Mouse (Mus musculus): ENCODE measurements around the gene Nme7. TPM values are rescaled to one million over a fixed set of nuclear protein-coding genes. Genes with fewer than 3 reads are reported as not detected.

The Nme7 gene
- polyA plus RNA-seq, 1 experiment = 0.27 TPM

GRCm38 (mm10) chr1:164384354-164384753, 80.4 kb downstream of the Nme7 start:
- Histone ChIP-seq H3K36me3 (ENCODE audit: control insufficient read depth) (no peaks in the 10 kb centered on the region; the same call in 1 of the 2 replicates), H3K27me3 (ENCODE audit: control insufficient read depth) (no peaks in the 10 kb centered on the region), H3K9me3 (ENCODE audit: control insufficient read depth, low read length) (no peaks in the 10 kb centered on the region), H3K4me3 (replicated peaks) (no peak overlapping the region), H3K4me1 (ENCODE audit: control insufficient read depth) (no peaks in the 10 kb centered on the region)
- TF ChIP-seq GATA1 (IDR thresholded peaks at IDR 0.05; ENCODE audit: low read length) = no peak
- TF ChIP-seq TAL1 (IDR thresholded peaks at IDR 0.05; ENCODE audit: low read length) = no peak

GRCm38 (mm10) chr1:164384972-164385371, 81.1 kb downstream of the Nme7 start:
- TF ChIP-seq TAL1 (IDR thresholded peaks at IDR 0.05; ENCODE audit: low read length) (no peak), GATA1 (IDR thresholded peaks at IDR 0.05; ENCODE audit: low read length) (no peak)

GRCm38 (mm10) chr1:164389743-164390142, 85.8 kb downstream of the Nme7 start:
- H3K36me3 ChIP-seq (ENCODE audit: control insufficient read depth) = no peaks in the 10 kb centered on the region
- no peaks in the 10 kb centered on the region for H3K4me1 ChIP-seq (ENCODE audit: control insufficient read depth)
- no peaks in the 10 kb centered on the region for H3K9me3 ChIP-seq (ENCODE audit: control insufficient read depth, low read length)
- TF ChIP-seq TAL1 (IDR thresholded peaks at IDR 0.05; ENCODE audit: low read length) = no peak
- TF ChIP-seq GATA1 (IDR thresholded peaks at IDR 0.05; ENCODE audit: low read length) = no peak
- no peak overlapping the region for H3K4me3 ChIP-seq (replicated peaks)
- no peaks in the 10 kb centered on the region for H3K27me3 ChIP-seq (ENCODE audit: control insufficient read depth)

More at GRCm38 (mm10) chr1:164384972-164385371, 81.1 kb downstream of the Nme7 start:
- Histone ChIP-seq H3K4me3 (replicated peaks) (no peak overlapping the region), H3K36me3 (ENCODE audit: control insufficient read depth) (no peaks in the 10 kb centered on the region; the same call in 1 of the 2 replicates), H3K27me3 (ENCODE audit: control insufficient read depth) (no peaks in the 10 kb centered on the region), H3K4me1 (ENCODE audit: control insufficient read depth) (no peaks in the 10 kb centered on the region), H3K9me3 (ENCODE audit: control insufficient read depth, low read length) (no peaks in the 10 kb centered on the region)

- no peaks in the 10 kb centered on the region for H3K4me1 ChIP-seq (ENCODE audit: control insufficient read depth)
- no peak overlapping the region for H3K4me3 ChIP-seq (replicated peaks)
- TF ChIP-seq GATA1 (IDR thresholded peaks at IDR 0.05; ENCODE audit: low read length) (no peak), TAL1 (IDR thresholded peaks at IDR 0.05; ENCODE audit: low read length) (no peak)
- no peaks in the 10 kb centered on the region for H3K9me3 ChIP-seq (ENCODE audit: control insufficient read depth, low read length)
- H3K36me3 ChIP-seq (ENCODE audit: control insufficient read depth) = no peaks in the 10 kb centered on the region
- no peaks in the 10 kb centered on the region for H3K27me3 ChIP-seq (ENCODE audit: control insufficient read depth)
These were observed 88.3 kb downstream of the Nme7 start for GRCm38 (mm10) chr1:164392176-164392575.

- Histone ChIP-seq H3K36me3 (ENCODE audit: control insufficient read depth) (no peaks in the 10 kb centered on the region), H3K4me1 (ENCODE audit: control insufficient read depth) (no peaks in the 10 kb centered on the region), H3K4me3 (replicated peaks) (no peak overlapping the region), H3K27me3 (ENCODE audit: control insufficient read depth) (no peaks in the 10 kb centered on the region), H3K9me3 (ENCODE audit: control insufficient read depth, low read length) (no peaks in the 10 kb centered on the region)
- TF ChIP-seq GATA1 (IDR thresholded peaks at IDR 0.05; ENCODE audit: low read length) (no peak), TAL1 (IDR thresholded peaks at IDR 0.05; ENCODE audit: low read length) (no peak)
These were observed 91.3 kb downstream of the Nme7 start for GRCm38 (mm10) chr1:164395131-164395780.

- no peaks in the 10 kb centered on the region for H3K36me3 ChIP-seq (ENCODE audit: control insufficient read depth)
- TF ChIP-seq GATA1 (IDR thresholded peaks at IDR 0.05; ENCODE audit: low read length) (no peak), TAL1 (IDR thresholded peaks at IDR 0.05; ENCODE audit: low read length) (no peak)
- H3K9me3 ChIP-seq (ENCODE audit: control insufficient read depth, low read length) = no peaks in the 10 kb centered on the region
- H3K4me1 ChIP-seq (ENCODE audit: control insufficient read depth) = no peaks in the 10 kb centered on the region
- no peaks in the 10 kb centered on the region for H3K27me3 ChIP-seq (ENCODE audit: control insufficient read depth)
- no peak overlapping the region for H3K4me3 ChIP-seq (replicated peaks)
These were observed 93.8 kb downstream of the Nme7 start for GRCm38 (mm10) chr1:164397672-164398071.

GRCm38 (mm10) chr1:164399578-164399977, 95.7 kb downstream of the Nme7 start:
- TF ChIP-seq TAL1 (IDR thresholded peaks at IDR 0.05; ENCODE audit: low read length) (no peak), GATA1 (IDR thresholded peaks at IDR 0.05; ENCODE audit: low read length) (no peak)
- no peak overlapping the region for H3K4me3 ChIP-seq (replicated peaks)

GRCm38 (mm10) chr1:164405385-164405802, 101.5 kb downstream of the Nme7 start:
- Histone ChIP-seq H3K9me3 (ENCODE audit: control insufficient read depth, low read length) (no peaks in the 10 kb centered on the region), H3K4me1 (ENCODE audit: control insufficient read depth) (no peaks in the 10 kb centered on the region), H3K27me3 (ENCODE audit: control insufficient read depth) (no peaks in the 10 kb centered on the region), H3K4me3 (replicated peaks) (no peak overlapping the region), H3K36me3 (ENCODE audit: control insufficient read depth) (no peaks in the 10 kb centered on the region)
- no peak for TF ChIP-seq GATA1 (IDR thresholded peaks at IDR 0.05; ENCODE audit: low read length)
- TF ChIP-seq TAL1 (IDR thresholded peaks at IDR 0.05; ENCODE audit: low read length) = no peak

More at GRCm38 (mm10) chr1:164399578-164399977, 95.7 kb downstream of the Nme7 start:
- Histone ChIP-seq H3K9me3 (ENCODE audit: control insufficient read depth, low read length) (no peaks in the 10 kb centered on the region), H3K27me3 (ENCODE audit: control insufficient read depth) (no peaks in the 10 kb centered on the region), H3K36me3 (ENCODE audit: control insufficient read depth) (no peaks in the 10 kb centered on the region), H3K4me1 (ENCODE audit: control insufficient read depth) (no peaks in the 10 kb centered on the region)

- Histone ChIP-seq H3K27me3 (ENCODE audit: control insufficient read depth) (no peaks in the 10 kb centered on the region), H3K4me1 (ENCODE audit: control insufficient read depth) (no peaks in the 10 kb centered on the region), H3K4me3 (replicated peaks) (no peak overlapping the region), H3K36me3 (ENCODE audit: control insufficient read depth) (no peaks in the 10 kb centered on the region), H3K9me3 (ENCODE audit: control insufficient read depth, low read length) (no peaks in the 10 kb centered on the region)
- TF ChIP-seq GATA1 (IDR thresholded peaks at IDR 0.05; ENCODE audit: low read length) = no peak
These were observed 102.6 kb downstream of the Nme7 start for GRCm38 (mm10) chr1:164406506-164406905.

GRCm38 (mm10) chr1:164408655-164409054, 104.7 kb downstream of the Nme7 start:
- Histone ChIP-seq H3K36me3 (ENCODE audit: control insufficient read depth) (no peaks in the 10 kb centered on the region), H3K4me1 (ENCODE audit: control insufficient read depth) (no peaks in the 10 kb centered on the region), H3K4me3 (replicated peaks) (no peak overlapping the region), H3K27me3 (ENCODE audit: control insufficient read depth) (no peaks in the 10 kb centered on the region), H3K9me3 (ENCODE audit: control insufficient read depth, low read length) (no peaks in the 10 kb centered on the region)
- TF ChIP-seq GATA1 (IDR thresholded peaks at IDR 0.05; ENCODE audit: low read length) = no peak
- TF ChIP-seq TAL1 (IDR thresholded peaks at IDR 0.05; ENCODE audit: low read length) = no peak
